Mouse (Mus musculus): ENCODE data around the gene Enox1. TPM values are rescaled to one million over a fixed set of nuclear protein-coding genes. Genes with fewer than 3 reads are reported as not detected.

Enox1 gene
- total RNA-seq, 2 experiments from 2014 or later, result 4.9 to 9.4 TPM

GRCm38 (mm10) chr14:77456066-77456465 is 299.5 kb downstream of the Enox1 start:
- DNase-seq, result no peak

GRCm38 (mm10) chr14:77456876-77457275 is 300.3 kb downstream of the Enox1 start:
- DNase-seq, result no peak

- no peak for DNase-seq
Measured at GRCm38 (mm10) chr14:77458217-77458616, 301.7 kb downstream of the Enox1 start.

DNA sequence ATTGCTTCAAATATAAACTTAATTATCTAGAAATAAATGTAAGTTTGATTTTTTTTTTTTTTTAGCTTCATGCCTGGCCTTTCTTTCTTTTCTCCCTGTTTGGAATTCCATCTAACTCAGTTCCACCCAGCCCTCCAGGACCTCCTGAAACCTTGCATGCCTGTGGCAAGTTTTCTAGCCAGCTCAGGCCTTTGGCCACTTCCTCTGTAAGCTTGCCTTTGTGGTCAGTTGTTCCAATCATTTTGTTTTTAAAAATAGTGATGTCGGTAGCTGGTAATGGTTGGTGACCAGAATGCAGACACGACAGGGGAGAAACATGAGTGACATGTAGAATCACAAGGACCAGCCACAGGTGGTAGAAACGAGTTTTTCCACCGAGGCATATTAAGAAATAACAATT is 307.4 kb downstream of the Enox1 start:
- DNase-seq, result no peak

GRCm38 (mm10) chr14:77464782-77465181 is 308.2 kb downstream of the Enox1 start:
- DNase-seq, result no peak

GRCm38 (mm10) chr14:77470577-77470976 is 314.0 kb downstream of the Enox1 start:
- DNase-seq, result no peak

- DNase-seq, result no peak
Measured at GRCm38 (mm10) chr14:77473501-77473900, 316.9 kb downstream of the Enox1 start.

DNA sequence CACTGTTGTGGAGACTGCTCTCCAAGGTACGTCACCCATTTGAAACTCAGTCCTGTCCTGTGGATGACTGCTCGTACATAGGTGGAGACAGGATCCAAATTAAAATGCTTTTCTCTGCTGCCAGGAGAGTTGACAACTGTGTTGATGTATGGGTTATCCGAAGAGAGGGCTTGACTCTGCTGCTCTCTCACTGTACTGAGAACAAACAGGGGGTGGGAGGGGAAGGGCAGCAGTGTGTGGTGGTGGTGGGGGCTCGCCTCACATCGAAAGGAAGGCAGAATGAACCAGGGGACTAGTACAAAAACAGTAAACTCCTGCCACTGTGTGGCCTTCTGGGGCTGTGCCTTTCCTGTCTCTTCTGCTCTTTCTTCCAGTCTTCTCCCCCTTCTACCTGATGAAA is 317.5 kb downstream of the Enox1 start:
- DNase-seq, result no peak

- no peak for DNase-seq
Measured at GRCm38 (mm10) chr14:77475134-77475820, 318.7 kb downstream of the Enox1 start.

GRCm38 (mm10) chr14:77477704-77478103 is 321.1 kb downstream of the Enox1 start:
- DNase-seq, result no peak

- no peak for DNase-seq
Measured at GRCm38 (mm10) chr14:77478210-77478609, 321.6 kb downstream of the Enox1 start.

- no peak for DNase-seq
Measured at GRCm38 (mm10) chr14:77478692-77479091, 322.1 kb downstream of the Enox1 start.

GRCm38 (mm10) chr14:77483076-77483475 is 326.5 kb downstream of the Enox1 start:
- no peak for DNase-seq

- DNase-seq, result peak; percentile 80
Measured at GRCm38 (mm10) chr14:77484951-77485447, 328.4 kb downstream of the Enox1 start.

DNA sequence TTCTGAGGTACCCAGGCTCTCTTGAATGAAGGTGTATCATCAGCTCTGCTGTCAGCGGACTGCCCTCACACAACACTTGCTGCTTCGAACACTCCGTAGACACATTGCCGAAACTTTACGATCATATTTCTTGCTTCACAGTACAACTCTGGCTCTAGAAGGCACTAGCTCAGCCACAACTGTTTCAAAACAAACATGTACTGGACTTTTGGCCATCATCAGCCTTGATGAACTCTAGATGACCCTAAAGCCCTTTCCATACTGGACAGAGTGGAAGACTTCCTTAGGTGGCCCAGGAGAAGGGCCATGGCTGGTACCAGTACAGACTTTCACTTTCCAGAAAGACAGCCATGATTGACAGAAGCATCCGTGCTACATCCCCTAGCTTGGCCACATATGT is 334.1 kb downstream of the Enox1 start:
- no peak for DNase-seq

DNA sequence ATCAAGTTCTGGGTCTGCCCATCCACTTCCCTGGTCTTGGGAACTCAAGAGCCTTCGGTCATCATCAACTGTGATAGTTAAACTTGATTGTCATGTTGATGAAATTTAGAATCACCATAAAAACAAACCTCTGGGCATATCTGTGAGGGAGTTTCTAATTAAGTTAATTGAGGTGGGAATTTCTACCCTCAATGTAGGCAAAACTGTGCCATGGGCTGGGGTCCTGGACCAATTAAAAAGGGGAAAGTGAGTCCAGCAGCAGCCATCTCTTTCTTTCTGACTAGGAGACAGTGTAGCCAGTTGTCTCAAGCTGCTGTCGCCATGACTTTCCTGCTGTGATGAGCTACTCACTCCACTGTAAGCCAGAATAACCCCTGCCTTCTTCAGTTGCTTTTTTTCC is 335.2 kb downstream of the Enox1 start:
- no peak for DNase-seq

GRCm38 (mm10) chr14:77499996-77500581 is 343.5 kb downstream of the Enox1 start:
- DNase-seq, result no peak

- peak; percentile 33 for DNase-seq
Measured at GRCm38 (mm10) chr14:77504458-77505135, 348.0 kb downstream of the Enox1 start.

DNA sequence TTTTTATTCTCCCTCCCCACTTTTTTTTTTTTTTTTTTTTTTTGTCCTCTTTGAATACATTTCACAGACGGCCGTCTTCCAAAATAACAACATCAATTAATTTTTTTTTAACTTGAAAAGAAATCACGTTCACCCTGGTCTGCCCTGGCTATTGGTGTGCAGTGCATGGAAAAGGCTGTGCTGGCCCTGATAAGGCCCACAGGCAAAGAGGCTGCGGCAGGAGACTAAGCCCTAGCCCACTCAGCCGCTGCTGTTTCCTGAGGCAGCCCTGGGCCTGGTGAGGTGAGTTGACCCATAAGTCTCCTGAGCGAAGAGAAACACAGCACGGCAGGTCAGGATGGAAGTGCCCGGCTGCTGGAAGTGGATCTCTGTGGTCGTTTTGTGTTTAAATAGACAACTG is 349.8 kb downstream of the Enox1 start:
- DNase-seq, result no peak

DNA sequence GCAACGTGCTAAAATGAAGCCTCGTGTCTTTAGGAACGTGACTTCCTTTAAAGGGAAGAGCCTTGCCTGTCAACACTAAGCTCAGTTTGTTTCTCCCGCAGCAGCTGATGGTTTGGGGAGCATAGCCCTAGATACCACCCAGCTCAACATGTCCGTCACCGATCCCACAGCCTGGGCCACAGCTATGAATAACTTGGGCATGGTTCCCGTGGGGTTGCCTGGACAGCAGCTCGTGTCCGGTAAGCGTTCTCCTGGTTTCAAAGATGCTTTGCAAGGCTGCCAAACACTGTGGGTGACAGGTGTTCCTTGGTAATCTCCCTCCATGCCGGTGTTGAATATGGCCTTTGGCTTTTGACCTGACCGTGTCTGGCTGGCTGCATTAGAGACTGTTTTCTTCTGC is 351.5 kb downstream of the Enox1 start:
- no peak for DNase-seq

GRCm38 (mm10) chr14:77509042-77509441 is 352.5 kb downstream of the Enox1 start:
- DNase-seq, result no peak

DNA sequence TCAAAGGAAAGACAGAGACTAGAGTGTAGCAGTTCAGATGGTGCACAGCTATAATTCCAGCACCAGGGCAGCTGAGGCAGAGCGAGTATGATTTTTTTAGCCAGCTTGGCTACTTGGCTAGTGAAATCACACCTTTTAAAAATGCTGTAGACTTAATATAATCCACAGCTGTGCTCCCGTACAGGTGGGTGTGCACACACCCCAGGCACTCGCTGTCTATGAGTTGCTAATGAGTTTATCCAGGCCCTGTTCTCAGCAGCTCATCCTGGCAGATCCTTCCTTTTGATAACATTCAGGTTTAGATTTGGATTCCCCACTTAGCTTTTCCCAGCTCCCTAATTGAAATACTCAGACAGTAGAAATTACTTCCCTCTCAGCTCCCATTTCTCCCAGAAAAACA is 353.4 kb downstream of the Enox1 start:
- DNase-seq, result no peak

DNA sequence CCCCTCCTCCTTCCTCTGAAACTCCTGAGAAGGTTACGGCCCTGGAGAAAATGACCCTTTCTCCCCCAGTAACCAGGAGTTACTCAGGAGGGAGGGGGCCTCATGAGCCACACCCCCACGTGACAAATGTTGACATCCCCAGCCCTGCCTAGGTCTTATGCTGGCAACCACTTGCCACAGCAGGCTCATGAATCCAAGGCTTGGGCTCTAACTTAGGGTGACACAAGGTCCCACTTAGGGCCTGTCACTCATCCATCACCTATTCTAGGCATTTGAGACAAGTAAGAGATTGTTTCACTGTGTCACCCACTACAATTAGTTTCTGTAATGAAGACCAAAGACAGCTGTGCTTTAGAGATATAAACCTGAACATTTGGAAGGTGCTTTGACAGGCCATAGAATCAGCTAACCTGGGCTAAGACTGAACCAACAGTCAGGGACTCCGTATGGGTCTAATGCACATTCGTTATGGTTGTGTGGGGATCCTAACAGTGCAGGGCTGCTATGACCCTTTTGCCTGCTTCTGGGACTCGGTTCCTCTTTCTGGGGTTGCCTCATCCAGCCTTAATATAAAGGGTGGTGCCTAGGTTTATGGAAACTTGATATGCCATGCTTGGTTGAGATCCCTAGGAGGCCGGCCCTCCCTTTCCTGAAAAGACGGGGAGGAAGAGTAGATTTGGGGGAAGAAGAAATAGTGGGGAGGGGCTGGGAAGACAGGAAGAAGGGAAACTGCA is 354.7 kb downstream of the Enox1 start:
- DNase-seq, result no peak

Measured in adrenal gland, postnatal 10 days (tissue).